Mouse (Mus musculus) midbrain, embryonic 15.5 days (tissue): ENCODE results near the gene Arsa. TPM values are rescaled to one million over a fixed set of nuclear protein-coding genes. Genes with fewer than 3 reads are reported as not detected.
"Not testable (repeated sequence)": the region's sequence is repeated elsewhere in the genome, so short reads cannot be mapped to it uniquely, and the experiment has no call there.

Source experiments
- ATAC-seq: fragments of 200-750 bp; cut with Nextera tagmentation; replicated peaks from 2 replicates; pipeline ENCODE4 v1.8.0; 2017; ENCODE audit warnings: moderate TSS enrichment
- H3K27ac ChIP-seq: fragments of 300-500 bp; sonication (generic); 2 replicates; pipeline ENCODE4 v1.5.1; 2015; ENCODE audit warnings: mild to moderate bottlenecking, inconsistent platforms
- H3K27me3 ChIP-seq: fragments of 300-500 bp; sonication (generic); replicated peaks from 2 replicates; pipeline ENCODE4 v1.6.1; 2015; ENCODE audit warnings: inconsistent platforms
- H3K36me3 ChIP-seq: fragments of 300-500 bp; sonication (generic); replicated peaks from 2 replicates; pipeline ENCODE4 v1.6.1; 2015; ENCODE audit warnings: inconsistent platforms
- H3K4me1 ChIP-seq: fragments of 300-500 bp; sonication (generic); 2 replicates; pipeline ENCODE4 v1.6.1; 2015; ENCODE audit warnings: inconsistent platforms
- H3K4me2 ChIP-seq: fragments of 300-500 bp; sonication (generic); 2 replicates; pipeline ENCODE4 v1.6.1; 2015; ENCODE audit warnings: inconsistent platforms, mild to moderate bottlenecking, moderate library complexity
- H3K4me3 ChIP-seq: fragments of 300-500 bp; sonication (generic); 2 replicates; pipeline ENCODE4 v1.5.1; 2015; ENCODE audit warnings: mild to moderate bottlenecking, inconsistent platforms
- H3K9ac ChIP-seq: fragments of 300-500 bp; sonication (generic); 2 replicates; pipeline ENCODE4 v1.6.1; 2015; ENCODE audit warnings: mild to moderate bottlenecking, inconsistent platforms
- H3K9me3 ChIP-seq: fragments of 300-500 bp; sonication (generic); 2 replicates; pipeline ENCODE4 v1.6.1; 2016; ENCODE audit warnings: inconsistent platforms
- WGBS: fragments of 180-500 bp; shearing (Covaris S2); methylation state at CpG from one replicate; pipeline ENCODE4 v1.1.7; 2015; ENCODE audit warnings: mixed read lengths; 5-methylcytosine and 5-hydroxymethylcytosine counted together
- polyA plus RNA-seq: library from polyadenylated mRNA; unstranded; fragments of >200 nt; fragmentation: Nextera tagmentation; extraction: Ambion mirVana; gene quantifications from 2 replicates; pipeline ENCODE4 v1.2.1, GENCODE M21; 2015

Gene Arsa
- polyA plus RNA-seq, 1 experiment from 2014 or later: 31.9 TPM

GRCm38 (mm10) chr15:89442486-89443070 is 34.6 kb downstream of the Arsa start:
- 44% methylated on average over 8 of the region's 8 CpGs for WGBS

GRCm38 (mm10) chr15:89435878-89436277 is 41.3 kb downstream of the Arsa start:
- H3K4me1 ChIP-seq: peaks cover 7% of the 10 kb centered on the region; the same call in 1 of the 2 replicates
- H3K9me3 ChIP-seq: no peaks in the 10 kb centered on the region
- no peak for ATAC-seq
- H3K9ac ChIP-seq: no peak overlapping the region
- H3K27ac ChIP-seq: no peak overlapping the region
- H3K4me2 ChIP-seq: no peak overlapping the region
- no peaks in the 10 kb centered on the region for H3K27me3 ChIP-seq
- 85% methylated on average over 5 of the region's 5 CpGs for WGBS
- no peaks in the 10 kb centered on the region for H3K36me3 ChIP-seq
- H3K4me3 ChIP-seq: no peak overlapping the region

More at GRCm38 (mm10) chr15:89442486-89443070, 34.6 kb downstream of the Arsa start:
- no peaks in the 10 kb centered on the region for H3K27me3 ChIP-seq
- no peaks in the 10 kb centered on the region for H3K4me1 ChIP-seq
- H3K36me3 ChIP-seq: no peaks in the 10 kb centered on the region
- no peak overlapping the region for H3K27ac ChIP-seq
- no peak overlapping the region for H3K9ac ChIP-seq
- ATAC-seq: no peak
- no peaks in the 10 kb centered on the region for H3K9me3 ChIP-seq
- no peak overlapping the region for H3K4me3 ChIP-seq
- H3K4me2 ChIP-seq: no peak overlapping the region

- no peak overlapping the region for H3K27ac ChIP-seq
- WGBS: 76% methylated on average over 3 of the region's 3 CpGs
- H3K4me2 ChIP-seq: no peak overlapping the region
- ATAC-seq: no peak
- H3K27me3 ChIP-seq: no peaks in the 10 kb centered on the region
- H3K4me1 ChIP-seq: peaks cover 11% of the 10 kb centered on the region
- no peaks in the 10 kb centered on the region for H3K36me3 ChIP-seq
- H3K4me3 ChIP-seq: no peak overlapping the region
- H3K9me3 ChIP-seq: no peaks in the 10 kb centered on the region
- H3K9ac ChIP-seq: no peak overlapping the region
Measured at GRCm38 (mm10) chr15:89434136-89434535, 43.1 kb downstream of the Arsa start.

GRCm38 (mm10) chr15:89432946-89433345 is 44.3 kb downstream of the Arsa start:
- Histone ChIP-seq H3K9me3 (no peaks in the 10 kb centered on the region), H3K4me3 (no peak overlapping the region), H3K27ac (no peak overlapping the region), H3K9ac (no peak overlapping the region), H3K4me2 (no peak overlapping the region), H3K4me1 (peaks cover 21% of the 10 kb centered on the region), H3K27me3 (no peaks in the 10 kb centered on the region), H3K36me3 (no peaks in the 10 kb centered on the region)
- WGBS: 73% methylated on average over 4 of the region's 4 CpGs
- no peak for ATAC-seq

GRCm38 (mm10) chr15:89431806-89432205 is 45.4 kb downstream of the Arsa start:
- ATAC-seq: no peak

GRCm38 (mm10) chr15:89431271-89431670 is 46.0 kb downstream of the Arsa start:
- H3K4me2 ChIP-seq: no peak overlapping the region
- peaks cover 22% of the 10 kb centered on the region for H3K4me1 ChIP-seq
- H3K36me3 ChIP-seq: peaks cover 6% of the 10 kb centered on the region
- H3K27ac ChIP-seq: no peak overlapping the region
- WGBS: 90% methylated on average over 3 of the region's 3 CpGs
- H3K9ac ChIP-seq: no peak overlapping the region
- no peaks in the 10 kb centered on the region for H3K27me3 ChIP-seq
- H3K9me3 ChIP-seq: no peaks in the 10 kb centered on the region
- ATAC-seq: no peak
- no peak overlapping the region for H3K4me3 ChIP-seq

More at GRCm38 (mm10) chr15:89431806-89432205, 45.4 kb downstream of the Arsa start:
- Histone ChIP-seq H3K9me3 (no peaks in the 10 kb centered on the region), H3K9ac (no peak overlapping the region), H3K27me3 (no peaks in the 10 kb centered on the region), H3K4me2 (no peak overlapping the region), H3K4me1 (peaks cover 22% of the 10 kb centered on the region), H3K4me3 (no peak overlapping the region), H3K27ac (no peak overlapping the region), H3K36me3 (peaks cover 4% of the 10 kb centered on the region; the same call in 1 of the 2 replicates)
- WGBS: 97% methylated on average over 6 of the region's 6 CpGs

- peak overlapping the region; percentile 97 for H3K4me2 ChIP-seq
- H3K4me1 ChIP-seq: peaks cover 22% of the 10 kb centered on the region
- not testable (repeated sequence) for H3K9ac ChIP-seq, H3K4me3 ChIP-seq, ATAC-seq, H3K9me3 ChIP-seq, H3K27ac ChIP-seq, H3K27me3 ChIP-seq
- peaks cover 11% of the 10 kb centered on the region for H3K36me3 ChIP-seq
- WGBS: 78% methylated on average over 9 of the region's 9 CpGs
Measured at GRCm38 (mm10) chr15:89430771-89431170, 46.5 kb downstream of the Arsa start.

GRCm38 (mm10) chr15:89430341-89430740 is 46.9 kb downstream of the Arsa start:
- H3K4me3 ChIP-seq: peak overlapping the region; percentile 84
- WGBS: 49% methylated on average over 6 of the region's 6 CpGs
- H3K36me3 ChIP-seq: peaks cover 13% of the 10 kb centered on the region
- H3K4me1 ChIP-seq: peaks cover 22% of the 10 kb centered on the region
- peak overlapping the region; percentile 78 for H3K9ac ChIP-seq
- H3K27me3 ChIP-seq: no peaks in the 10 kb centered on the region
- H3K9me3 ChIP-seq: no peaks in the 10 kb centered on the region
- H3K27ac ChIP-seq: peak overlapping the region; percentile 97
- no peak for ATAC-seq
- H3K4me2 ChIP-seq: peak overlapping the region; percentile 97

GRCm38 (mm10) chr15:89429352-89430221 is 47.6 kb downstream of the Arsa start, which contains the start of the genes C730034F03Rik, Gm44502 and Chkb:
C730034F03Rik (plus strand) TSS chr15:89429589.
Gm44502 (minus strand) TSS chr15:89429696.
Chkb (minus strand) TSS chr15:89429908.
- H3K27ac ChIP-seq: peak within 1 kb of the TSS; percentile 97
- ATAC-seq: peak; percentile 96
- under 1% methylated on average over 70 of the region's 70 CpGs for WGBS
- no peaks in the 10 kb centered on the region for H3K27me3 ChIP-seq
- H3K9me3 ChIP-seq: no peaks in the 10 kb centered on the region
- peak within 1 kb of the TSS; percentile 78 for H3K9ac ChIP-seq
- peak within 1 kb of the TSS; percentile 84 for H3K4me3 ChIP-seq
- peak within 1 kb of the TSS; percentile 97 for H3K4me2 ChIP-seq
- peaks cover 13% of the 10 kb centered on the region for H3K36me3 ChIP-seq
- peaks cover 22% of the 10 kb centered on the region for H3K4me1 ChIP-seq

GRCm38 (mm10) chr15:89428821-89429351 is 48.3 kb downstream of the Arsa start:
- peak; percentile 71 for ATAC-seq
- H3K9ac ChIP-seq: peak overlapping the region; percentile 78
- H3K9me3 ChIP-seq: no peaks in the 10 kb centered on the region
- H3K4me2 ChIP-seq: peak overlapping the region; percentile 97
- H3K4me3 ChIP-seq: peak overlapping the region; percentile 84
- 6% methylated on average over 22 of the region's 22 CpGs for WGBS
- peaks cover 22% of the 10 kb centered on the region for H3K4me1 ChIP-seq
- H3K36me3 ChIP-seq: peaks cover 13% of the 10 kb centered on the region
- peak overlapping the region; percentile 97 for H3K27ac ChIP-seq
- H3K27me3 ChIP-seq: no peaks in the 10 kb centered on the region

- no peak for ATAC-seq
- WGBS: 80% methylated on average over 19 of the region's 19 CpGs
- Histone ChIP-seq H3K36me3 (peaks cover 13% of the 10 kb centered on the region), H3K27ac (no peak overlapping the region), H3K4me2 (peak overlapping the region; percentile 97), H3K27me3 (no peaks in the 10 kb centered on the region), H3K4me1 (peaks cover 22% of the 10 kb centered on the region), H3K9ac (peak overlapping the region; percentile 78), H3K4me3 (peak overlapping the region; percentile 84), H3K9me3 (no peaks in the 10 kb centered on the region)
Measured at GRCm38 (mm10) chr15:89428136-89428790, 49.0 kb downstream of the Arsa start.

- Histone ChIP-seq H3K27ac (no peak overlapping the region), H3K27me3 (no peaks in the 10 kb centered on the region), H3K4me2 (no peak overlapping the region), H3K9me3 (no peaks in the 10 kb centered on the region), H3K4me1 (peaks cover 21% of the 10 kb centered on the region), H3K36me3 (peaks cover 17% of the 10 kb centered on the region), H3K9ac (no peak overlapping the region), H3K4me3 (no peak overlapping the region)
- WGBS: 91% methylated on average over 10 of the region's 10 CpGs
- no peak for ATAC-seq
Measured at GRCm38 (mm10) chr15:89426716-89427115, 50.5 kb downstream of the Arsa start.
